Mouse (Mus musculus) heart, adult 2 months (tissue): ENCODE results near the gene Ssb. TPM values are rescaled to one million over a fixed set of nuclear protein-coding genes. Genes with fewer than 3 reads are reported as not detected.

Experiments
- DNase-seq, 2 experiments: peaks; one replicate each; pipeline ENCODE4 v3.0.0; 2021
- H3K27ac ChIP-seq: fragments of 200-600 bp; 2 replicates; pipeline ENCODE4 v1.8.1; 2022
- H3K27me3 ChIP-seq: fragments of 200-500 bp; 2 replicates; pipeline ENCODE4 v1.6.1; 2012; ENCODE audit warnings: mild to moderate bottlenecking, low read length, inconsistent platforms, mixed read lengths; ENCODE audit not compliant: control insufficient read depth, insufficient read depth
- H3K36me3 ChIP-seq: fragments of 200-500 bp; 2 replicates; pipeline ENCODE4 v1.6.1; 2012; ENCODE audit warnings: low read length, inconsistent platforms; ENCODE audit not compliant: control insufficient read depth, insufficient read depth
- H3K4me1 ChIP-seq: fragments of 200-500 bp; 2 replicates; pipeline ENCODE4 v1.6.1; 2011; ENCODE audit warnings: low read length; ENCODE audit not compliant: control insufficient read depth, insufficient read depth
- H3K4me3 ChIP-seq: fragments of 200-600 bp; 2 replicates; pipeline ENCODE4 v1.8.1; 2022
- H3K79me2 ChIP-seq: fragments of 200-500 bp; replicated peaks from 2 replicates; pipeline ENCODE4 v1.6.1; 2012; ENCODE audit warnings: mild to moderate bottlenecking, inconsistent platforms, low read length, moderate library complexity, mixed read lengths; ENCODE audit not compliant: control insufficient read depth, insufficient read depth
- H3K9ac ChIP-seq: fragments of 200-500 bp; 2 replicates; pipeline ENCODE4 v1.6.1; 2012; ENCODE audit warnings: low read depth, mild to moderate bottlenecking, control low read depth, inconsistent platforms, low read length, mixed read lengths
- CTCF ChIP-seq: fragments of 200-600 bp; IDR thresholded peaks from 2 replicates; pipeline ENCODE4 v1.8.1; 2022; ENCODE audit warnings: antibody characterized with exemption, mild to moderate bottlenecking, moderate library complexity
- EP300 ChIP-seq: fragments of 200-500 bp; IDR thresholded peaks from 2 replicates; pipeline ENCODE4 v1.6.1; 2011; ENCODE audit warnings: low read depth, low read length, control low read depth; ENCODE audit not compliant: insufficient read depth
- POLR2A ChIP-seq: fragments of 200-500 bp; IDR thresholded peaks from 2 replicates; pipeline ENCODE4 v1.6.1; 2011; ENCODE audit warnings: mild to moderate bottlenecking, low read depth, low read length, control low read depth; ENCODE audit not compliant: insufficient read depth
- WGBS: fragments of 180-500 bp; shearing (Covaris S2); methylation state at CpG from one replicate; pipeline ENCODE4 v1.1.7; 2018; 5-methylcytosine and 5-hydroxymethylcytosine counted together
- intact Hi-C: fragments of 180-260 bp; cut with DNase I; formaldehyde crosslinking; loops from one replicate; pipeline ENCODE4 v1.15.1; 2025
- polyA plus RNA-seq: library from polyadenylated mRNA; depleted of rRNA; stranded (reverse); fragments of >200 nt; gene quantifications from 2 replicates; pipeline ENCODE4 v1.2.3, GENCODE M21; 2012
- total RNA-seq, 2 experiments: library from RNA; stranded (reverse); gene quantifications; 2 replicates each; pipeline ENCODE4 v1.2.3; 2021

Gene Ssb
- total and polyA plus RNA-seq, 3 experiments = 4.3 to 64.0 (median 58.4) TPM

DNA sequence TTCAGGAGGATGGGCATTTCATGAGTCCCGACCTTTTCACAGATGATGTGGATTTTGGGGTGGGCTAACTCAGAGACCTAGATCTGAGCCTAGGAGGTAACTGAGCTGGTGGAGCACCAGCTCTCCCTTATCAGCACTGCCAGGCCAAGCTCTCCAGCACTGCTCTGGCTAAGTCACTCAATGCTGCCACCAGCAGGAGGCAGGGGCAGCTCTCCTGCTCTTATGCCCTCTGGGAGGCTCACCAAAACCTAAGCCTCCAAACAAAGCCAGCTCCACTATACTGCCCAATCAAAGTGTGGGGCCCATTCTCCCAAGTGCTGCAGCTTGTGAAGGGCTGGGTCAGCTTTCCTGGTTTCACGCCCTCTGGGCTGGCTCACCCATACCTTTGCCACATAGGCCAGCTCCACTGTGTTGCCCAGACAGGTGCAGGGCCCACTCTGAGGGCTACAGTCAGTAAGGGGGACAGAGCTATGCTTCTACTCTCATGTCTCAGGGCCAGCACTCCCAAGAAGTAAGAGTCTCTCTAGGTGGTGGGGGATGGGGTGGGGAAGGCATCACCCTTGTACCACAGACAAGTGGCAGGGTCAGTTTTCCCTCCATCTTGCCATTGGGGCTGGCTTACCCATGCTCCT is 9.8 kb upstream of the Ssb start:
- Histone ChIP-seq H3K36me3 (no peaks in the 10 kb centered on the region), H3K4me3 (no peak overlapping the region), H3K9ac (no peak overlapping the region), H3K79me2 (no peaks in the 10 kb centered on the region), H3K4me1 (peaks cover 4% of the 10 kb centered on the region), H3K27me3 (no peaks in the 10 kb centered on the region), H3K27ac (no peak overlapping the region)
- DNase-seq = no peak
- 88% methylated on average over 2 of the region's 2 CpGs for WGBS
- intact Hi-C loops = no loop called here
- TF ChIP-seq POLR2A (no peak), CTCF (peak; percentile 33)

GRCm38 (mm10) chr2:69856392-69856791 is 5.0 kb upstream of the Ssb start:
- Histone ChIP-seq H3K4me3 (no peak overlapping the region), H3K27ac (no peak overlapping the region), H3K79me2 (no peaks in the 10 kb centered on the region), H3K9ac (no peak overlapping the region), H3K27me3 (no peaks in the 10 kb centered on the region), H3K4me1 (peaks cover 1% of the 10 kb centered on the region; the same call in 1 of the 2 replicates), H3K36me3 (no peaks in the 10 kb centered on the region)
- TF ChIP-seq POLR2A = no peak
- peak; percentile 28 for TF ChIP-seq CTCF
- 21% methylated on average over 8 of the region's 8 CpGs for WGBS
- intact Hi-C loops = no loop called here
- DNase-seq = no peak

DNA sequence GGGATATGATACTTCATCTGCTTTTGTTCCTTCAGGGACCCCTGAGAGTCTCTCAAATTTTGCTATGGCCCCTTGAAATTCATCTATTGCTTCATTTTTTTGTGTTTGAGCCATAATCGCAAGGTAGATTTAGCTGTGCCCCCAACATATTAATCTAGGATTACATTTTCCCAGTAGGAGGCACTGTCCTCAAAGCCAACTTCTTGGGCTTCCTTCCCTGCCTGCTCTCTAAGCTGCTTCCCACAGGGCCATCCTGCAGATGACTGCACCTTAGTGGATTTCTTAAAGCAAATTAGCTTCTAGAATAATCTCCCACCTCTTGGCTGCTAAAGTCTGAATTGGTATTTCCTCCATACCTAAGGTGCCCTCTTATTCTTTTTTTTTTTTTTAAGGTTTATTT is 3.5 kb upstream of the Ssb start:
- no peaks in the 10 kb centered on the region for H3K27me3 ChIP-seq
- WGBS = 74% methylated on average over 1 of the region's 1 CpGs
- H3K79me2 ChIP-seq = no peaks in the 10 kb centered on the region; the same call in 1 of the 2 replicates
- H3K27ac ChIP-seq = no peak overlapping the region
- peaks cover 1% of the 10 kb centered on the region; the same call in 1 of the 2 replicates for H3K4me1 ChIP-seq
- TF ChIP-seq CTCF (peak; percentile 39), EP300 (no peak)
- no peak overlapping the region for H3K4me3 ChIP-seq
- DNase-seq = no peak
- intact Hi-C loops = no loop called here
- H3K36me3 ChIP-seq = peaks cover 4% of the 10 kb centered on the region
- H3K9ac ChIP-seq = no peak overlapping the region

DNA sequence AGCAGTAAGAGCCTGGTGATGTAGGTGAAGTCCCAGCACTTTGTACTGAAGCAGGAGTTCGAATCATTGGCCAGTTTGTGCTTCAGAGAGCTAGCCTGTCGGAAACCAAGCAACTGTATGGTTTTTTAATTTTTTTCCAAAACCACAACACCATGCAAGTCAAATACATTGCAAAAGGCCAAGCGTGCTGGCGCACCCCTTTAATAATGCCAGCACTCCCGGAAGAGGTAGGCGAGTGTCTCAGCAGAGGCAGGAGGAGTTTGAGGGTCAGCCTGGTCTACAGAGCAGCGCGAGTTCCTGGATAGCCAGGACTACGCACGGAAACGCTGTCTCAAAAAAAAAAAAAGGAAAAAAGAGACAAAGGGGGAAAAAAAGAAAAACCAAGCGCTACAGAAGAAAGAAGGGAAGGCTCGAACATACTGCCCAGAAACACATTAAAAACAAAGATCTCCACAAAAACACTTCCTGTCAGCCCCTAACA is 350 bp upstream of the Ssb start:
- peaks cover 3% of the 10 kb centered on the region for H3K4me1 ChIP-seq
- TF ChIP-seq EP300 (no peak), POLR2A (no peak), CTCF (no peak)
- H3K79me2 ChIP-seq = no peaks in the 10 kb centered on the region; the same call in 1 of the 2 replicates
- H3K27ac ChIP-seq = peak overlapping the region; percentile 83
- H3K27me3 ChIP-seq = no peaks in the 10 kb centered on the region
- DNase-seq = peak; percentile 54 to 55
- H3K9ac ChIP-seq = peak overlapping the region; percentile 62
- peak overlapping the region; percentile 73 for H3K4me3 ChIP-seq
- 7% methylated on average over 13 of the region's 13 CpGs for WGBS
- intact Hi-C loops = loop anchor here (1.0 to 10.0 kb wide), 5 partner anchors 24 to 214 kb away; partner anchors contain the start of genes Bbs5, Mettl5, Ppig and Ubr3
- H3K36me3 ChIP-seq = peaks cover 10% of the 10 kb centered on the region

- TF ChIP-seq EP300 (no peak), POLR2A (no peak), CTCF (no peak)
- Histone ChIP-seq H3K4me1 (peaks cover 3% of the 10 kb centered on the region), H3K4me3 (peak overlapping the region; percentile 73), H3K27me3 (no peaks in the 10 kb centered on the region), H3K27ac (peak overlapping the region; percentile 83), H3K36me3 (peaks cover 10% of the 10 kb centered on the region), H3K9ac (peak overlapping the region; percentile 82), H3K79me2 (no peaks in the 10 kb centered on the region; the same call in 1 of the 2 replicates)
- DNase-seq = no peak
- under 1% methylated on average over 13 of the region's 13 CpGs for WGBS
- intact Hi-C loops = loop anchor here (5.0 to 10.0 kb wide), 3 partner anchors 35 to 215 kb away; partner anchors contain the start of genes Bbs5, Ppig and Ubr3
Measured at GRCm38 (mm10) chr2:69862117-69862657, 825 bp downstream of the Ssb start.

- no peak overlapping the region for H3K27ac ChIP-seq
- no peak overlapping the region for H3K4me3 ChIP-seq
- WGBS = 61% methylated on average over 2 of the region's 2 CpGs
- no peak overlapping the region for H3K9ac ChIP-seq
- no peaks in the 10 kb centered on the region; the same call in 1 of the 2 replicates for H3K79me2 ChIP-seq
- peaks cover 2% of the 10 kb centered on the region; the same call in 1 of the 2 replicates for H3K4me1 ChIP-seq
- TF ChIP-seq EP300 (no peak), POLR2A (no peak), CTCF (peak; percentile 55)
- no peaks in the 10 kb centered on the region for H3K27me3 ChIP-seq
- no peak for DNase-seq
- peaks cover 2% of the 10 kb centered on the region; the same call in 1 of the 2 replicates for H3K36me3 ChIP-seq
- intact Hi-C loops = no loop called here
Measured at GRCm38 (mm10) chr2:69883990-69884391, 22.6 kb downstream of the Ssb start.
